Mouse (Mus musculus): ENCODE data around the gene Macrod2.

DNA sequence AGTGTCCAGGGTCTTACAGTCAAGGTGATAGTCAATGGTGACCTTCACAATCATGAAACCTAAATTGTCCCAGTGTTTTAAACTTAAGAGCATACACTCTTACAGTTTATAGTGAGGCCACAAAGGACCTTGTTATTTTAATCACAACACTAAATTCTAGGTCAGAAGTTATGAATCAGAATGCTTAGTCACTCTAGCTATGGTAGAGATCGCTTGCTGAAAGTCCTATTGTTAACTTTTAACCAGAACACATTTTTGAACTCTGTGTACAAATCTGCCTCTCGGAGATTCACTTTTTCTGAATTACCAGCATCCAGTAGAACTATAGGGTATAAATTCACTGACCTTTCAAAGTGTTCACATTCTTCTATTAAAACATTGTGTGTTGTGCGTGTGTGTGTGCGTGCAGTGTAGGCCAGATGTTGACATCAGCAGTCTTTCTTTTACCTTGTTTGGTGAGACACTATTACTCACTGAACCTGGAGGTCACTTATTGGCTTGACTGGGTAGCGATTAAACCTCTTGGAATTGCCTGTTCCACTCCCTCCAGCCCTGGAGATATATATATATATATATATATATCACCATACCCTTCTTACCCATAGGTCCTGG, 452.8 kb downstream of the Macrod2 start:
- no peak for TF ChIP-seq CTCF (IDR thresholded peaks at IDR 0.05; ENCODE audit: low read depth)
- TF ChIP-seq EP300 (IDR thresholded peaks at IDR 0.05; ENCODE audit: low read depth) = no peak
